Mouse (Mus musculus) heart, embryonic 12.5 days (tissue): ENCODE measurements around the gene Zfp729a. TPM values are rescaled to one million over a fixed set of nuclear protein-coding genes. Genes with fewer than 3 reads are reported as not detected.
"Not testable (repeated sequence)": the region's sequence is repeated elsewhere in the genome, so short reads cannot be mapped to it uniquely, and the experiment has no call there.

Experiments
- ATAC-seq: fragments of 200-750 bp; cut with Nextera tagmentation; 2 replicates; pipeline ENCODE4 v1.8.0; 2017; ENCODE audit warnings: moderate TSS enrichment, moderate library complexity; ENCODE audit not compliant: insufficient number of reproducible peaks, low FRiP score
- H3K27ac ChIP-seq: fragments of 300-500 bp; sonication (generic); 2 replicates; pipeline ENCODE4 v1.5.1; 2016; ENCODE audit warnings: mild to moderate bottlenecking, moderate library complexity; ENCODE audit not compliant: poor library complexity, severe bottlenecking
- H3K27me3 ChIP-seq: fragments of 300-500 bp; sonication (generic); replicated peaks from 2 replicates; pipeline ENCODE4 v1.6.1; 2016; ENCODE audit warnings: mild to moderate bottlenecking, moderate library complexity
- H3K36me3 ChIP-seq: fragments of 300-500 bp; sonication (generic); 2 replicates; pipeline ENCODE4 v1.6.1; 2016; ENCODE audit warnings: mild to moderate bottlenecking, moderate library complexity
- H3K4me1 ChIP-seq: fragments of 300-500 bp; sonication (generic); replicated peaks from 2 replicates; pipeline ENCODE4 v1.6.1; 2016; ENCODE audit warnings: mild to moderate bottlenecking
- H3K4me2 ChIP-seq: fragments of 300-500 bp; sonication (generic); 2 replicates; pipeline ENCODE4 v1.6.1; 2016; ENCODE audit warnings: mild to moderate bottlenecking, moderate library complexity
- H3K4me3 ChIP-seq: fragments of 300-500 bp; sonication (generic); 2 replicates; pipeline ENCODE4 v1.5.1; 2016; ENCODE audit warnings: mild to moderate bottlenecking
- H3K9ac ChIP-seq: fragments of 300-500 bp; sonication (generic); 2 replicates; pipeline ENCODE4 v1.6.1; 2016; ENCODE audit warnings: mild to moderate bottlenecking, moderate library complexity
- H3K9me3 ChIP-seq: fragments of 300-500 bp; sonication (generic); replicated peaks from 2 replicates; pipeline ENCODE4 v1.6.1; 2016; ENCODE audit warnings: mild to moderate bottlenecking, moderate library complexity
- WGBS: fragments of 180-500 bp; shearing (Covaris S2); methylation state at CpG from one replicate; pipeline ENCODE4 v1.1.7; 2016; 5-methylcytosine and 5-hydroxymethylcytosine counted together
- polyA plus RNA-seq: library from polyadenylated mRNA; unstranded; fragments of >200 nt; fragmentation: Nextera tagmentation; extraction: Ambion mirVana; gene quantifications from 2 replicates; pipeline ENCODE4 v1.2.1, GENCODE M21; 2016

Gene Zfp729a
- polyA plus RNA-seq, result 1.7 and 2.3 TPM in 2 replicates

- no peaks in the 10 kb centered on the region for H3K36me3 ChIP-seq
- WGBS, result under 1% methylated on average over 19 of the region's 19 CpGs
- H3K27ac ChIP-seq, result peak within 1 kb of the TSS; percentile 41; the same call in 1 of the 2 replicates
- H3K4me3 ChIP-seq, result peak within 1 kb of the TSS; percentile 97
- no peaks in the 10 kb centered on the region for H3K9me3 ChIP-seq
- peak; percentile 98 for ATAC-seq
- peak within 1 kb of the TSS; percentile 56 for H3K4me2 ChIP-seq
- 0 out of 2 replicates have a peak, but pooled peaks cover 2% of the 10 kb centered on the region for H3K4me1 ChIP-seq
- no peaks in the 10 kb centered on the region for H3K27me3 ChIP-seq
- H3K9ac ChIP-seq, result peak within 1 kb of the TSS; percentile 83
These were observed at the start of gene Zfp729a, which contains the start of gene Gm49345 for GRCm38 (mm10) chr13:67637294-67638007. Gene Zfp729a (minus strand): TSS chr13:67637791. Gene Gm49345 (minus strand): TSS chr13:67637769.

- Histone ChIP-seq H3K27ac (no peak within 1 kb of the TSS), H3K27me3 (no peaks in the 10 kb centered on the region), H3K4me2 (no peak within 1 kb of the TSS), H3K4me1 (0 out of 2 replicates have a peak, but pooled peaks cover 2% of the 10 kb centered on the region), H3K36me3 (no peaks in the 10 kb centered on the region), H3K4me3 (no peak within 1 kb of the TSS), H3K9ac (no peak within 1 kb of the TSS), H3K9me3 (no peaks in the 10 kb centered on the region)
- WGBS, result 72% methylated on average over 4 of the region's 4 CpGs
- no peak for ATAC-seq
These were observed 49.4 kb upstream of the Zfp729a start, which contains the start of gene Zfp738 for GRCm38 (mm10) chr13:67686971-67687370. Gene Zfp738 (minus strand): TSS chr13:67687071.

- H3K36me3 ChIP-seq, H3K4me1 ChIP-seq, H3K9me3 ChIP-seq, H3K9ac ChIP-seq, H3K27me3 ChIP-seq, H3K27ac ChIP-seq: not testable (repeated sequence)
- 0 out of 2 replicates have a peak, but pooled peaks have one; percentile 20 for ATAC-seq
- Histone ChIP-seq H3K4me2 (peak overlapping the region; percentile 86; the same call in 1 of the 2 replicates), H3K4me3 (peak overlapping the region; percentile 93)
- WGBS, result 79% methylated on average over 2 of the region's 2 CpGs
These were observed 46.2 kb upstream of the Zfp729a start for GRCm38 (mm10) chr13:67683841-67684240.

- H3K4me2 ChIP-seq, result peak overlapping the region; percentile 86
- not testable (repeated sequence) for H3K4me1 ChIP-seq, H3K9me3 ChIP-seq, H3K36me3 ChIP-seq, H3K27me3 ChIP-seq, H3K27ac ChIP-seq
- ATAC-seq, result peak; percentile 100
- 20% methylated on average over 16 of the region's 16 CpGs for WGBS
- H3K9ac ChIP-seq, result peak overlapping the region; percentile 86
- peak overlapping the region; percentile 93 for H3K4me3 ChIP-seq
These were observed 45.6 kb upstream of the Zfp729a start for GRCm38 (mm10) chr13:67682959-67683735.

- H3K9me3 ChIP-seq, result no peaks in the 10 kb centered on the region
- H3K27ac ChIP-seq, result no peak overlapping the region
- no peak overlapping the region for H3K4me2 ChIP-seq
- H3K4me1 ChIP-seq, result no peaks in the 10 kb centered on the region
- 91% methylated on average over 2 of the region's 2 CpGs for WGBS
- H3K36me3 ChIP-seq, result peaks cover 7% of the 10 kb centered on the region
- H3K4me3 ChIP-seq, result no peak overlapping the region
- no peaks in the 10 kb centered on the region for H3K27me3 ChIP-seq
- H3K9ac ChIP-seq, result no peak overlapping the region
- ATAC-seq, result no peak
These were observed 37.3 kb upstream of the Zfp729a start for GRCm38 (mm10) chr13:67674902-67675301.

- Histone ChIP-seq H3K4me3 (no peak overlapping the region), H3K4me1 (no peaks in the 10 kb centered on the region), H3K36me3 (no peaks in the 10 kb centered on the region), H3K4me2 (no peak overlapping the region), H3K27ac (no peak overlapping the region), H3K9me3 (no peaks in the 10 kb centered on the region), H3K9ac (no peak overlapping the region), H3K27me3 (no peaks in the 10 kb centered on the region)
- no peak for ATAC-seq
- WGBS, result 57% methylated on average over 3 of the region's 3 CpGs
These were observed 14.9 kb upstream of the Zfp729a start for GRCm38 (mm10) chr13:67652496-67652895.

- ATAC-seq, result no peak
- Histone ChIP-seq H3K9ac (no peak overlapping the region), H3K27me3 (no peaks in the 10 kb centered on the region), H3K27ac (no peak overlapping the region), H3K4me3 (no peak overlapping the region), H3K4me1 (peaks cover 3% of the 10 kb centered on the region), H3K9me3 (no peaks in the 10 kb centered on the region; the same call in 1 of the 2 replicates), H3K36me3 (peaks cover 2% of the 10 kb centered on the region; the same call in 1 of the 2 replicates), H3K4me2 (no peak overlapping the region)
- 83% methylated on average over 4 of the region's 4 CpGs for WGBS
These were observed 27.5 kb downstream of the Zfp729a start for GRCm38 (mm10) chr13:67610108-67610507.

GRCm38 (mm10) chr13:67609066-67609876 lies 28.3 kb downstream of the Zfp729a start, which contains the start of gene Zfp729b:
Gene Zfp729b (minus strand): TSS chr13:67609707.
- Histone ChIP-seq H3K4me2 (peak within 1 kb of the TSS; percentile 74), H3K9ac (peak within 1 kb of the TSS; percentile 82), H3K4me3 (peak within 1 kb of the TSS; percentile 90), H3K36me3 (peaks cover 2% of the 10 kb centered on the region; the same call in 1 of the 2 replicates), H3K9me3 (no peaks in the 10 kb centered on the region; the same call in 1 of the 2 replicates), H3K27ac (peak within 1 kb of the TSS; percentile 68), H3K27me3 (no peaks in the 10 kb centered on the region), H3K4me1 (peaks cover 3% of the 10 kb centered on the region)
- ATAC-seq, result peak; percentile 97
- WGBS, result 3% methylated on average over 20 of the region's 20 CpGs

GRCm38 (mm10) chr13:67572591-67573189 lies 64.9 kb downstream of the Zfp729a start:
- no peak overlapping the region for H3K9ac ChIP-seq
- no peaks in the 10 kb centered on the region for H3K36me3 ChIP-seq
- H3K27ac ChIP-seq, result no peak overlapping the region
- H3K9me3 ChIP-seq, result 0 out of 2 replicates have a peak, but pooled peaks cover 3% of the 10 kb centered on the region
- H3K27me3 ChIP-seq, result no peaks in the 10 kb centered on the region
- H3K4me1 ChIP-seq, result no peaks in the 10 kb centered on the region
- no peak for ATAC-seq
- H3K4me2 ChIP-seq, result no peak overlapping the region
- WGBS, result 59% methylated on average over 5 of the region's 5 CpGs
- no peak overlapping the region for H3K4me3 ChIP-seq
